Mouse (Mus musculus) CD4-positive, CD25-positive, alpha-beta regulatory T cell (primary cell): ENCODE measurements around the gene Adap2. TPM values are rescaled to one million over a fixed set of nuclear protein-coding genes. Genes with fewer than 3 reads are reported as not detected.

Experiments
- polyA plus RNA-seq: library from polyadenylated mRNA; unstranded; fragments of 100-300 nt; shearing (Covaris generic); gene quantifications from one replicate; pipeline ENCODE4 v1.2.1, GENCODE M21; 2017

Adap2 gene
- polyA plus RNA-seq = 0.23 TPM

GRCm38 (mm10) chr11:80153857-80154495 is at the start of gene Adap2:
TSS of gene Adap2 (plus strand) at chr11:80154105.

DNA sequence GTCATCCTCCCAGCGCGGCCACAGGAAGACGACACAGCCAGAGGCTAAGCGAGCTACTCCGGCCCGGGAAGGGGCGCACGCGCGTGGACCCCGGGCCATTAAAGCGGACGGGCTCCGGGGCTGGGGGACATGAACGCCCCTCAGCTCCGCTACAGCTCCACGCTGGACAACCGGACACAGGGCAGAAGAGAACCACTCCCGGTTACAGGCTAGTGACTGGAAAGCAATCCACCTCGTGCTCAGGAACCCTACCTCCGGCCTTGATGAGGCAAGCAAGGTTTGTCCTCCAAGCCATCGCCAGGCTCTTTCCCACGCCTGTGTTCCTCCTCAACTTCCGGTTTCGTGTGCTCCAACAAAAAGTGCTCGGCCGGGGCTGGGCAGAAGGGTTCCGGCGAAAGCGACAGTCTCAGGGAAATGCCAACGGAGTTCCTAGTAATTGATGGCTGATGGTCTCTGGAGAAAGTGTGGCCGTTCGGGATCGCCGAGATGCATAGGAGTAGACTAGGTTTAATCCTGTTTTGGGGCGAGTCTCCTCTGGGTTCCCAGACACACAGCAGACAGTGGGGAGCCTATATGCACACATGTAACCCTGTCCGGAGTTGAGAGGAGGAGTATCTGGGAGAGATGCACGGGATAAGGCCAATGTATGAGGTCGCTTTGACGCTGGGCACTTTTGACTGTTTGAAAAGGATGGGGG is 11.9 kb upstream of the Adap2 start, which contains the start of gene Tefm:
TSS of gene Tefm (minus strand) at position 351 of the 697 bp plus-strand sequence.

DNA sequence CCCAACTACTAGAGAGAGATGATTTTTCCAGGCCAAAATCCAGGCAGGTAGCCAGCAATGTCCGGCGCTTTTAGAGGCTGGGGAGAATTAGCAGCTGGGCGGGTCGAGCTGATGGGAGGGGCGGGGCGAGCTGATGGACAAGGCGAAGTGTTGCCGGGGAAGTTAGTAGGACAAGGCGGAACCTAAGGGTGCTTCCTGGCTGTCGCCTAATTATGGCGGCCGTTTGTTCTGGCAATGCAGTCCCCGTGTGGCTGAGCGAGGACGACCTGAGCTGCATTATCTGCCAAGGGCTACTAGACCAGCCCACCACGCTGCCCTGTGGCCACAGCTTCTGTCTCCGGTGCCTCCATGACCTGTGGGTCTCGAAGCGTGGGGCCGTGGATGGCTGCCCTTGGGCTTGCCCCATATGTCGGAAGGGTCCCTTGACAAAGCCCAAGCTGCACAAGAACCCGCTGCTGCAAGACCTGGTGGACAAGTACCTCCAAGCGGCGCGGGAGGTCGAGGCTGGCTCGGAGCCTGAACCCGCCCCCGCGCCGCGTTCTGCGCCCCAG is 29.9 kb downstream of the Adap2 start, which contains the start of gene Rnf135:
TSS of gene Rnf135 (plus strand) at position 147 of the 551 bp plus-strand sequence.

DNA sequence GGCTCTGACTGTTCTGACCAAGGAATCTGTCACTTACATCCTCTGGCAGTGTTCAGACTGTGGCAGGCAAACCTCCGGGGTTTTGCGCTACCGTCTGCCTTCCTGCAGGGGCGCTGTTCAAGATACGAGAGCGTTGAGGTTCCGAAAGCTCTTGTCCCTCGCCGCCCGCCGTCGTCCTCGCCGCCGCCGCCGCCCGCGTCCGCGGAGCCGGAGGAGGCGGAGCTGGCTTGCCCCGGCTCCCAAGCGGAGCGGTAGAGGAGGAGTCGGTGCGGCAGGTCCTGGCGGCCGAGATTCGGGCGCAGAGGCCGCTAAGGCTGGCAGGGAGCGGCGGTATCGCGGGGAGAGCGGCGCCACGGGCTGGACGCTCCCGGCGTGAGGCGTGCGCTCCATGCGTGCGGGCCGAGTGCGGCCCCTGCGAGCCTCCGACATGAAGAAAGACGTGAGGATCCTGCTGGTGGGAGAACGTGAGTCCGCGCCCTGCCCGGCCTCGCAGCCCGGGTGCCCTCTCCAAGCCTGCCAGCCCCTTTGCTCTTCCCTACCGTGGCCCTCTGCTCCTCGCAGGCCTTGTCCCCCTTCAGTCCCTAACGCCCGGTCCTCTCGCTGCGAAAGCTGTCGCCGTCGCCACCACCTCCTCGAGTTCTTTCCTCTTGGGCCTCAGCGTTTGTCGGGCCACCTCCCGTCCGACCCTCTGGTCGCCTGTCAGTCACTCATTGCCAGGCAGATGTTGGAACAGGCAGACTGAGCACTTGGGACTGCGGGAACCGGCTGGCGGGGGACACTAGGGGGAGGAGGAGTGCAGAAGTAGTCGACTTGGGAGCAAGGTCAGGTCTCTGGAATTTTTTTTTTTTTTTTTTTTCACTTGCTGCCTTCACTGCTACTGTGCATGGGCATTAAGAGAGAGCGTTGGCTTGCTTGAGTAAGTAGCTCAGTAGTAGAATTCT is 55.2 kb downstream of the Adap2 start, which contains the start of gene Rhot1:
TSS of gene Rhot1 (plus strand) at position 160 of the 941 bp plus-strand sequence.

Other genes with a start within 250 kb of the Adap2 start
- 56.8 TPM for gene Utp6, start 191.7 kb upstream of the Adap2 start, polyA plus RNA-seq
- 64.9 TPM for gene Suz12, start 161.0 kb upstream of the Adap2 start, polyA plus RNA-seq
- 376 TPM for gene Crlf3, start 73.1 kb upstream of the Adap2 start, polyA plus RNA-seq
- gene Atad5, start 64.7 kb upstream of the Adap2 start, polyA plus RNA-seq = 4.3 TPM
- gene Tefm, start 11.9 kb upstream of the Adap2 start, polyA plus RNA-seq = 20.8 TPM
- gene Rnf135, start 29.7 kb downstream of the Adap2 start, polyA plus RNA-seq = 9.8 TPM
- gene Rhot1, start 54.9 kb downstream of the Adap2 start, polyA plus RNA-seq = 53.8 TPM
- gene Rhbdl3, start 146.8 kb downstream of the Adap2 start, polyA plus RNA-seq = 2.3 TPM
- gene 5730455P16Rik, start 223.9 kb downstream of the Adap2 start, polyA plus RNA-seq = 13.6 TPM
- gene Zfp207, start 229.2 kb downstream of the Adap2 start, polyA plus RNA-seq = 207 TPM